Mouse (Mus musculus) mesoderm, embryonic 11.5 days (tissue): ENCODE measurements around the gene Pxt1.

Experiments used
- DNase-seq: peaks from one replicate; pipeline ENCODE4 v3.0.0-alpha.2; 2012; ENCODE audit warnings: low read depth, low spot score

Gene Pxt1

DNA sequence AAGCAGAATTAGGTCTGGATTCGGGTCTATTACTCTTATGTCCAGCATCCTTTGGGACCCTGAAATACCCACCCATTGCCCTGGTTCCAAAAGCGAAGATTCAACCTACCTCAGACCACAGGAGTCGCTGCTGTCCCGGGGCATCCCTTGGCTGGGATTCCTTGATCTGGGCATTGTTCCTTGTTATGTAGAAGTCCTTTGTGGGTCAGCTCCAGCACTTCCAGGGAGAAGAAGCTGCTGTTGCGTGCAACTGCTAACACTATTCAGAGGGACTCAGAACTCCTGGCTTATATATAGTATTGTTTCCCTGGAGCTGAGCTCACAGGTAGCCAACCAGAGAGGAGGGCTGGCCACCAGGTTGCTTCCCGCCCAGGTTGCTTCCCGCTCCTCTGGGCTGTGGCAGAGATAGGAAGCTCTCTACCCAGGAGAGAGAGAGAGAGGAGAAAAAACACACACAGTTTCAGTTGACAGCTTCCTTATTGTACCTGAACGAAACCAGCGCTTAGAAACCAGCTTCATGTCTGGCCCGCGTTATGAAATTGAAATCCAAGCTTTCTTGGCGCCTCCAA, 28.5 kb downstream of the Pxt1 start, which contains the start of gene 4930539E08Rik:
Gene 4930539E08Rik (minus strand): TSS at position 265 of the 569 bp plus-strand sequence.
- no peak for DNase-seq

DNA sequence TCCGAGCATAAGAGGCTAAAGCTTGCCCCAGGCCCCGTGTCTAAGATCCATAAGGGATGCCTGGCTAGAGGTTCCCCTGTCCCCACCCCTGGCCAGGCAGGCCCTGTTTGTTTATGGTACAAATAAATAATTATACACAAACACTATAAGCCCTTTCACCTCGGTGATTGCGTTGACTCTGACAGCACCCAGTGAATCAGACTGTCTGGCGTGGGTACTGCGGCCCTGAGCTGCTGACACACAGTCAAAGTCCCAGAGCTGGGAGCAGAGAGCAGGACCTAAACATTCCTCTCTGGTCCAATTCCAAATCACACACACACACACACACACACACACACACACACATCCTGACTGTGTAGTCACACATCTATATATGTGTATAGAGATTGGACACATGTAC, 29.7 kb downstream of the Pxt1 start:
- DNase-seq, result no peak

DNA sequence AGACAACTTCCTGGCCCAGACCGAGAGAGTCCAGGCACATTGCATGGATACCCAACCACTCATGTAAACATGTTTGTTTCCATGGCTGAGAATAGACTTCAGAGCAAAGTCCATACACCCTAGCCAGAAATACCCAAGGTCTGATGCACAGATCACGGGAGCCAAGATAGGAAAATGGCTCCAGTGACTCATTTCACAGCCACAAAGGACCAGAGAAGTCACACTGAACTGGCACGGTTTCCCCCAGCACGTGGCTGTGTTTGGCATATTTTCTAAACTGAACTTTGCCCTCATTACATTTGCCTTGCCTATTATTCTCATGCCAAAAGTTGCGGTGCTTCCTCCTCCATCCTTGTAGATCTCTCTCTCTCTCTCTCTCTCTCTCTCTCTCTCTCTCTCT, 30.4 kb downstream of the Pxt1 start:
- DNase-seq, result no peak

DNA sequence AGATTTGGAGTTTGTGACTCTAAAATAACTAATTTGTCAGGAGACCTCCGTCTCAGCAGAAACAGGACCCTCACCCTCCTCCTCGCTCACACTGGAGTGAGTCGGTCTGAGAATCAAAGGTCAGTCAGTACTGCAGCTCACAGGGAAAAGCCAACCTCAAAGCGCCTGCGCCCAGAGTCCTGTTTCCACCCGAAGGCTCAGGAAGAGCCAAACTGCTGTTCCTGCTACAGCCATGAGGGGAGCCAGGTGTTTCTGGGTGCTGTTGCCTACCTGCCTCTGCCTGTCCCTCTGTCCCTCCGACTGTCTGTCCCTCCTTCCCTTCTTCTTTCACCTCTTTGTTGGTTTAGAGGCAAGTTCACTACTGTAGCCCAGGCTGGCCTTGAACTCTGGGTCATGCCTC, 33.5 kb downstream of the Pxt1 start:
- DNase-seq, result no peak

DNA sequence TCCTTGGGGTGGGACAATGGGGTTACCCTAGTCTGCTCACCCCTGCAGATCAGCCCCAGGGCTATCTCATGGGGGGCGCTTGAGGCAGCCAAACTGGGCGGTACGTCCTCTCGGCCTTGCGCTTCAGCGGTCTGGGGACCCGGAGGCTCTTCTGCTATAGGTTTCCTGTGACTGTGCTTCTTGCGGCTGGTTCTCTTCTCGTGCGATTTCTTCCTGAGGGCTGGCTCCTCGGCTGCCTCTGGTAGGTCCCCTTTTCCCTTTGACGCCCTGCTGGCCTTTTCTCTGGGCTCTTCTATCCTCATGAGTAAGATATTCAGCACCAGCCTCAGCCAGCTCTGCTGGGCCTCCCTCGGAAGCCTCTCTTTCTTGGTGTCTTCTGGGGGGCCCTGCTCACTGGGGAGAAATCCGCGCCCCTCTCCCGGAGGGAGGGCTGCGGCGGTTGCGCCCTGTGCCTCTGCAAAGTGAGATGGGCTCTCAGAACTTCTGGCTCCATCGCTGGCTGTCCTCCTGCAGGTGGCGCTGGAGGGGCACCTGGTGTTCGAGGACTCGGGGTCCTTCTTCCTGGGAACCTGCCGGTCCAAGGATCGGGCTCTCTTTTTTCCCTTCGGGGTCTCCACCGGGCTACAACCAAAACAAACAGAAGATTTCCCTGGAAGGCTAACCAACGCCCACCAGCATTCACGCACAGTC, 34.2 kb downstream of the Pxt1 start:
- peak; percentile 67 for DNase-seq

DNA sequence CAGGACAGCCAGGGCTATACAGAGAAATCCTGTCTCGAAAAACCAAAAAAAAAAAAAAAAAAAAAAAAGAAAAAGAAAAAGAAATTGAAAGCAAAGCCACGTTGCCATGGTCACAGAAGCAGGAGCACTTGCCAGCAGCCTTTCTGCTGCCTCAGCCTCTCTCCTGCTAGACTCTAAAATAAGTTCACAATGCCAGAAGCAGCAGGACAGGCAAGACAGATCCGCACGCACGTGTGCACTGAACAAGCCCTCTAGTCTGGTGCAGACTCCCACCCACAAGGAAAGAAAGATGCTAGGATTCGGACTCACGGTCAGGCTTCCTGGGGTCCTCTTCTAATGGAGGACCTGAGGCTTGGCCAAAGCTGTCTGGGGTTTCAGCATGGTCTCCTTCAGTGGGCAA, 35.7 kb downstream of the Pxt1 start:
- DNase-seq, result no peak

DNA sequence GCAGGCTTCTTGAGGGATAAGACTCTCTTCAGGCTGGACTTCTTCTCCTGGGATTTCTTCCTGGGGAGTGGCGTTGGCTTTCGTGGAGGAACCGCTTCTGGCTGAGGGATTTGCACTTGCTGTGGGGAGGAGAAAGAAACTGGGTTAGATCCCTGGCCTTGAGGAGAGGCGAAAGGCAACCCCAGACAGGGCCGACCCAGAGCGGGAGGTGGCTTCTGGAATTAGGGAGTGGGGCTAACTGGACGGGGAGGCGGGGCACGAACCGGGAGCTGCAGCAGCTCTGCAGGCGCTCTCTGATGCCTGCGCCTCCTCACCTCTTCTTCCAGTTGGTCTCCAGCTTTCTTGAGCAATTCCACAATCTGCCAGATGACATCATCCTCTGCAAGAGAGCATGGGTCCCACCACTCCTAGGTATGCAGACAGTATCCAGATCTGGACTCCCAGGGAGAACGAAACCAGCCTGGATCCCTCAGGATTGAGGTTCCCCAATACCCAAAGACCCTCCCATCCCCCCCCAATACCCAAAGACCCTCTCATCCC, 38.2 kb downstream of the Pxt1 start:
- DNase-seq, result no peak

DNA sequence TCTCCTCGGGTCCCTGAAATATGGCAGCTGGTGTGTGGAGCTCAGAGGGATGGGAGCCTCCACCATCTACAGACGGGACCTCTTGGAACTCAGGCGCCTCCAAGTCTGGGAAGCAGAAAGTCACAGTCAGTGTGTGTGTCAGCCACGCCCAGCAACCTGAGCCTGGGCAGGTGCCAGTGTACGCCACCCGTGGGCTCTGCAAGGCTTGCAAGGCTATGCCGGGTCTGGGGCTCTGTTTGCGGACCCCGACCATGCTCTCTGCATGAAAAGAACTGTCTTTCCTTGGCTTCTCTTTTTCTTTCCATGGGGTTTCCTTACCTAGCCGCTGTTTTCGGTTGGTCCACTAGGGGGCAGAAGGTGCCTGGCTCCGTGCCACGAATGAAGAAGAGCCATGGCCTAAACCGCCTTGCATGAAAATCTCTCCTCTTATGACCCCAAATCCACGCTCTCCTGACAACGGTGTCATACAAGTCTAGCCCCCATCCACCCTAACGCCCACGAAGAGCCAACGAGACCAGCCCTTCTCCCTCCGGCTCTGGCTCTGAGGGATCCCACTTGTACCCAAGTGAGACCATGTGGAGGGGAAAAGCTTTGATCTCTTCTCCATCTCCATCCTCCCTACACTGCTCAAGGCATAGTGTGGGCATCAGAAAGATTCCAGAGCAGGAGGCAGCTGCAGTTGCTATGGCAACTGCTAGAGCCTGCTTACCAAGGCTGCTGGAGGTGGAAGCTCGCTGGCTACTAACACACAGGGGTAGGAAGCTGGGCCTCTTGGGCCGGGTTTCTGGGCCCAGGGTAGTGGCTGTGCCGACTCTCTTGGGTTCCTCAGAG, 38.9 kb downstream of the Pxt1 start:
- DNase-seq, result peak; percentile 70

DNA sequence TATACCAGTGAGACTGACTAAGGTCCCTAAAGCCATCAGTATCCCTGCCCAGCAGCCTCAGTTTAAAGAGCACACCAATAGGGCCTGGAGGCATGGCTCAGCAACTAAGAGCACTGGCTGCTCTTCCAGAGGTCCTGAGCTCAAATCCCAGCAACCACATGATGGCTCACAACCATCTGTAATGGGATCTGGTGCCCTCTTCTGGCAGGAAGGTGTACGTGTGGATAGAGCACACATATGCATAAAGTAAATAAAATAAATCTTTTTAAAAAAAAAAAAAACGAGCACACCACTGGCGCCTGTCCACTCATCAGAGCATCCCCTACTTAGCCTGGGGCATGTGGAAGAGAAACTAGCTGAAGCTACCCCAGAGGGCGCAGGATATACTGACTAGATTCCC, 42.1 kb downstream of the Pxt1 start:
- no peak for DNase-seq

DNA sequence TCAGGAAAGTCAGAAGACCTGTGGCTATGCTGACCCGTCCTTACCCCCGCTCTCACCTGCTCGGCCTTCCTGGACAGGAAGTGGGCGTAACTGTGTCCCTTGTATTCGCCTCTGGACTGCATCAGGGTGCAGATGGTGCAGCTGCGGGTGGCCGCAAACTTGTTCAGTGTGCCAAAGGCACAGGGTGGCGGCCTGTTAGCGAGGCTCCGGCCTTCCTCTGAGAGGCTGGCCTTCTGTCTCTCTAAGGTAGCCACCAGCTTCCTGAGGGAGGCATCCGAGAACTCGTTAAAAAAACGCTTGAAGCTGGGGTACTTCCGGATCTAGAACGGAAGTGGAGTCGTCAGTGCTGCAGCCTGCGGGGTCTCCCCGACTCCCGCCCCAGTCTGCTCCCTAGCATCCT, 44.2 kb downstream of the Pxt1 start:
- no peak for DNase-seq

DNA sequence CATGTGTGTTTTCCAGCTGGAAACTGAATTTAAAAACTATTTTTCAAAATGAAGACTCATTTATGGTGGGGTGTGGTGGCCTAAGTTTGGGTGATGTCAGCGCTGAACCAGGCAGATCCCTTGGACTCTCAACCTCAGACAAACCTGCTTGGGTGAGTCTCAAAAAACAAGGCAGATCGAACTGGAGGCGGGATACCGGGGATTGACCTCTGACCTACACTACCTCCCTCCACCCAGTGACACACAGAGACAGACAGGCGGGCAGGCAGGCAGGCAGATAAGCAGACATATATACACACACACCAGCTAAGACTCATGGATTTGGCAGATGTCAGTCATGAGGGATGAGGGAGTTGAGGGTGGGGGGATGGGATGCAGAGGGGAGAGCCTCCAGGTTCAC, 45.4 kb downstream of the Pxt1 start:
- no peak for DNase-seq

DNA sequence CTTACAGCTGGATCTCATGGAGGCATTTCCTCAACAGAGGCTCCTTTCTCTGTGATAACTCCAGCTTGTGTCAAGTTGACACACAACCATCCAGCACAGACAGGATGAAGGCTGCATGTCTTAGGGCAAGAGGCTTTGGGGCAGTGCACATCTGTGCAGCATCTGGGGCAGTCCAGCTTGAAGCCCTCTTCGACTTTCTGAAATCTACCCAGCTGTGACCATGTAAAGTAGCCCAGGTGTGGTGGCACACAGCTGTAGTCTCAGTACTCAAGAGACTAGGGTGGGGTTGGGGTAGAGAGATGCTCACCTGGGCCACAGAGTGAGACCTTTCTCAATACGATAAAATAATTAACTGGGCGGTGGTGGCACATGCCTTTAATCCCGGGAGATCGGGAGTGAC, 45.8 kb downstream of the Pxt1 start:
- no peak for DNase-seq

DNA sequence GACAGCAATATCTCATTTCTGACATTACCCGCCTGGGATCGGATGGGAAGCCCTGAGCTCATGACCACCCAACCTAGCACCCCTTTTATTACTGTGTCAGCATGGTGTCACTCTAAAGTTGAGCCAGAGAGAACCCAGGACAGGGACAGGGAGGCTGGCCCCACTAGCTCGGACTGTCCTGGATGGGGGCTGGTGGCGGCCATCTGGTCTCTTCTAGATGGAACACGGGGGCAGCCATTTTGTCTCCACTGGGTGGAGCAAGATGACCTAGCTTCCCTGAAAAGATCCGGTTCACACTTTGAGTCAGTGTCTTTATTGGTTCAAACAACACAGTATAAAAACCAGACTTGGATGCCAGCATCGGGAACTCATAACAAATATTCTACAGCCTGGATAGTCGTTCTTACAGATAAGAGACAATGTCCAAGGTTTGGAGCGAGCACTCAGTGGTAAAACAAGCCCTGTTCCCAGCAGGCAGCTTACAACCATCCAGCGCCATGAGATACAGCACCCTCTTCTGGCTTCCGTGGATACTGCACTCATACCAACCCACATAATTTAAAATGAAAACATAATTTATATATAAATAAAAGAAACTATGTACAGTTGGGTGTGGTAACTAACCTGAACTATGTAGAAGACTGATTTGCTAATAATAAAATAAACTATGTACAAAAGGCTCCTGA, 47.4 kb downstream of the Pxt1 start:
- no peak for DNase-seq

DNA sequence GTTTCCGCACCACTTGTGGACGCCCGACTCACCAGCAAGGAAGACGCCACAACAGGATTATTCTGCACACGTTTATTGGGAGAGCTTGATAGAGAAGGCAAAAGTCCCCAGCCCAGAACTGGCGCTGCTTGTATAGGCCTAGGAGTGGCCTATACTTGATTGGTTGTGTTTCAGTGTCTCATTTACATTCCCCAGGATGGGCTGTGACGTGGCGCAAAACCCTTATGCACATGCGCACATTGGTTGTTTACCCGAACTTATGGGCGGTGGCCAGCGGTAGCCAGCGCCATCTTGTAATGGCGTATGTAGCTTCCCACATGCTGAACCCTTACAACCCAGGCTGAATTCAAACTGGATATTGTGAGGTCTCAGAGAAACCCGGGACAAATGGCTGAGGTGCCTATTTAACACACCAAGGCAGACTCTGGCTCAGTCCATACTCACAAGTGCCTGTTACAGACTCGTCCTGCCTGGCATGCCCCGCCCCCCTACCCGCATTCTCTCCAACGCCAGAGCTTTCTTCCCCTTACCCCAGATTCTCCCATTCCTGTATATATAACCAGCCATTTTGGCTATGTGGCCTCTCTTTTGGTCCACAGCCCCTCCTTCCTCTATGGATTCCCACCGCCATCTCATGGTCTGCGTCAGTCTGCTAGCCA, 48.3 kb downstream of the Pxt1 start:
- DNase-seq, result no peak

DNA sequence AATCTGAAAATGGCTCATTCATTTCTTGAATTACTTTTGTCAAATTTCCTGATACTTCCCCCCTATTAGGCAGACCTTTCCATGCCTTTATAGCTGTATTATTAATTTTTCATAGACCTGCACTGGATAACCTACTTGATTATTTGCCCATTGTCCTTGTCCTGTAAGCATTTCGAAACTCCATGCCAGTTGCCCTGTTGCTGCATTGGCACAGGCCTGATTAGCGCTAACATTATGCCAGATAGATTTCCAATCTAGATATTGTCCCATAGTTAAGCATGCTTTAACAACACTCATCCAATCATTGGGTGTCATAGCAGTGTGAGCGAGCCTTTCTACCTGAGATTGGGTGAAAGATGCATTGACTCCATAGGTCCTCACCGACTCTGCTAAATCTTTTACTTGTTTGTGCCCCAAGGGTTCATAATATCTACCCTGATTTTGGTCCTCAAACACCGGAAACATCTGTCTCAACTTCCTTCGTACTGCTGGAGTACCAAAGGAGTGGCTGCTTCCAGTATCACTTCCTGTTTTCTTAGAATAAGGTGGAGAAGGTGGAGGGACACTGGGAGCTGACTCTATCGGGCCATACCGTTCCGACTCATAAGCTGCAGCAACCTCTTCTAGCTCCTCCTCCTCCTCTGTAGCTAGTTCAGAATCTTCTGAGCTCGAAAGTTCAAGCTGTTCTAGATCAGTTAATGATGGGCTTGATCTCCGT, 49.4 kb downstream of the Pxt1 start:
- DNase-seq, result no peak

DNA sequence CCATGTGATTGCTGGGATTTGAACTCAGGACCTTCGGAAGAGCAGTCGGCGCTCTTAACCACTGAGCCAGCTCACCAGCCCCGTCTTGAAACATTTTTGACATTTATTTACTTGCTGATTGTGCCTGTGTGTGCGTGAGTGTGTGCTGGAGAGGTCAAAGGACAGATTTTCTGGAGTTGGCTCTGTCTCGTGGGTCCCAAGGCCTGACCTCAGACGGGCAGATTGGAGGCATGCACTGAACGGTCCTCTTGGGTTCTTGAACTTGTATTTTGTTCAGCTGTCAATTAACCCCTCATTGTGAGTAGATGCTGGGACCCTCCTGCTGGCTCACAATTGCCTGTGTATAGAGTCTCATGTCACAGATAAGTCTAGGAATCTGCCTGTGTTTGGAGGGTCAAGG, 57.4 kb downstream of the Pxt1 start:
- DNase-seq, result no peak

DNA sequence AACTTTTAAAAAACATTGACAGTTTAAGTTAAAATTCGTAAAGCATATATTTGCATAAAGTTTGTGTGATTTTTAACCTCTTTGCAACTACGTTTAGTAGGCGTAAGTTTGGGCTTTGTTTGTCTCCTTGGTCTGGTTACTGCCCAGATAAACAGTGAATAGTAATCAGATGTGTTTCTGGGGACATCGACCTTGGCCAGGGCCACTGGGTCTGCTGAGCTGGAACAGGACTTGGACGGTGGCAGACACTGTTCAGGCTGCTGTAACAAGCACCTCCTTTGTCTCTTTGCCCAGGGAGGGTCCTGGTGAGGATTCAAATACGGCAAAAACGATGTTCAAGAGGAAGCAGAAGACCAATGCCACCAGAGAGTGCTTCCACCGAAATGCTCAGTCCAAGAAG, 58.4 kb downstream of the Pxt1 start:
- DNase-seq, result no peak
